Mouse (Mus musculus) limb, embryonic 15.5 days (tissue): ENCODE results near the gene Ugt1a8. TPM values are rescaled to one million over a fixed set of nuclear protein-coding genes. Genes with fewer than 3 reads are reported as not detected.

ENCODE experiments used
- ATAC-seq: fragments of 200-750 bp; cut with Nextera tagmentation; 2 replicates; pipeline ENCODE4 v1.8.0; 2017; ENCODE audit warnings: low read depth, moderate TSS enrichment; ENCODE audit not compliant: insufficient number of reproducible peaks, low FRiP score, low TSS enrichment
- H3K27ac ChIP-seq: fragments of 300-500 bp; sonication (generic); 2 replicates; pipeline ENCODE4 v1.5.1; 2015; ENCODE audit warnings: moderate library complexity, mild to moderate bottlenecking, inconsistent platforms
- H3K27me3 ChIP-seq: fragments of 300-500 bp; sonication (generic); 2 replicates; pipeline ENCODE4 v1.6.1; 2015; ENCODE audit warnings: inconsistent platforms
- H3K36me3 ChIP-seq: fragments of 300-500 bp; sonication (generic); 2 replicates; pipeline ENCODE4 v1.6.1; 2015; ENCODE audit warnings: inconsistent platforms
- H3K4me1 ChIP-seq: fragments of 300-500 bp; sonication (generic); 2 replicates; pipeline ENCODE4 v1.6.1; 2015; ENCODE audit warnings: inconsistent platforms
- H3K4me2 ChIP-seq: fragments of 300-500 bp; sonication (generic); 2 replicates; pipeline ENCODE4 v1.6.1; 2015; ENCODE audit warnings: mild to moderate bottlenecking, inconsistent platforms
- H3K4me3 ChIP-seq: fragments of 300-500 bp; sonication (generic); 2 replicates; pipeline ENCODE4 v1.5.1; 2015; ENCODE audit warnings: mild to moderate bottlenecking, inconsistent platforms
- H3K9ac ChIP-seq: fragments of 300-500 bp; sonication (generic); 2 replicates; pipeline ENCODE4 v1.6.1; 2015; ENCODE audit warnings: inconsistent platforms
- H3K9me3 ChIP-seq: fragments of 300-500 bp; sonication (generic); 2 replicates; pipeline ENCODE4 v1.6.1; 2016; ENCODE audit warnings: inconsistent platforms
- WGBS: fragments of 180-500 bp; shearing (Covaris S2); methylation state at CpG from one replicate; pipeline ENCODE4 v1.1.7; 2015; 5-methylcytosine and 5-hydroxymethylcytosine counted together
- polyA plus RNA-seq: library from polyadenylated mRNA; unstranded; fragments of >200 nt; fragmentation: Nextera tagmentation; extraction: Ambion mirVana; gene quantifications from 2 replicates; pipeline ENCODE4 v1.2.1, GENCODE M21; 2015

The Ugt1a8 gene
- polyA plus RNA-seq, 1 experiment from 2014 or later: not detected

DNA sequence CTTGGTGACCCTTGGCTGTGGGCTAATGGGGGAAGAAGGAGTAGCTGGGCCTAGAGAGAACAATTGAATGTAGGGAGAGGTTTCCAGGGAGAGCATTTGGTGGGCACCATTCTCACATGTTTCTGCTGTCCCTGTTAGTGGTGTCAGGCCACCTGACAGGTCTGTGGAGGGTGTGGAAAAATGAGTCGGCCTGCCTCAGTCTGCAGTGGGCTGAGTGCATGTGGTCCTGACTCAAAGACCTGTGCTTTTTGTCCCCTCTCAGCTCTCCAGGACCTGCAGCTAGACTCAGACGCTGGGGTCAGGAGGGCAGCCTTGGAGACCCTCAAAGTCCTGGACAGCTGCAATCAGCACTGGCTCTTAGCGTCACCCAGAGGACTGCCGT is 172.0 kb downstream of the Ugt1a8 start:
- Histone ChIP-seq H3K4me1 (peaks cover 14% of the 10 kb centered on the region), H3K9ac (no peak overlapping the region), H3K27ac (no peak overlapping the region; the same call in 1 of the 2 replicates), H3K36me3 (peaks cover 55% of the 10 kb centered on the region), H3K4me3 (no peak overlapping the region), H3K27me3 (no peaks in the 10 kb centered on the region), H3K4me2 (no peak overlapping the region), H3K9me3 (0 out of 2 replicates have a peak, but pooled peaks cover 5% of the 10 kb centered on the region)
- 77% methylated on average over 4 of the region's 4 CpGs for WGBS
- ATAC-seq: no peak

DNA sequence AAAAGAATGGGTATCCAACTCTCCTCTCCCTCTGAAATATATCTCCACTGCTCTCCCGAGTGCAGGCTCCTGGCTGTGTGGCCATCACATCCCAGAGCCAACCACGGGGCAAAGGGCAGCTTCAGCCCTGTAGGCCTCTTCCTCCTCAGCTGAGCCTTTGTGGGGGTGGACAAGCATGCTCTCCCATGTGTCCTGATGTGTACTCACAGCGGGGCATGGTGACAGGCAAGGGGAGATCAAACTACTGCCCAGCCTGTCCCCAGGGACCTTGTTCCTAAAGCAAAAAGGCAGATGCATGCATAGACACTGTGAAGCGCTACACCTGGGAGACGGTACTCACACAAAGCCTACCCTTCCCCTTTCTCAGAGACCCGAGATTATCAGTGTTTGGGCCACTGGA is 172.5 kb downstream of the Ugt1a8 start:
- H3K4me1 ChIP-seq: peaks cover 14% of the 10 kb centered on the region
- H3K36me3 ChIP-seq: peaks cover 60% of the 10 kb centered on the region
- no peak overlapping the region for H3K4me3 ChIP-seq
- H3K9ac ChIP-seq: no peak overlapping the region
- no peaks in the 10 kb centered on the region for H3K27me3 ChIP-seq
- WGBS: 79% methylated on average over 6 of the region's 6 CpGs
- peak; percentile 11 for ATAC-seq
- no peak overlapping the region; the same call in 1 of the 2 replicates for H3K27ac ChIP-seq
- H3K4me2 ChIP-seq: no peak overlapping the region
- 0 out of 2 replicates have a peak, but pooled peaks cover 3% of the 10 kb centered on the region for H3K9me3 ChIP-seq

DNA sequence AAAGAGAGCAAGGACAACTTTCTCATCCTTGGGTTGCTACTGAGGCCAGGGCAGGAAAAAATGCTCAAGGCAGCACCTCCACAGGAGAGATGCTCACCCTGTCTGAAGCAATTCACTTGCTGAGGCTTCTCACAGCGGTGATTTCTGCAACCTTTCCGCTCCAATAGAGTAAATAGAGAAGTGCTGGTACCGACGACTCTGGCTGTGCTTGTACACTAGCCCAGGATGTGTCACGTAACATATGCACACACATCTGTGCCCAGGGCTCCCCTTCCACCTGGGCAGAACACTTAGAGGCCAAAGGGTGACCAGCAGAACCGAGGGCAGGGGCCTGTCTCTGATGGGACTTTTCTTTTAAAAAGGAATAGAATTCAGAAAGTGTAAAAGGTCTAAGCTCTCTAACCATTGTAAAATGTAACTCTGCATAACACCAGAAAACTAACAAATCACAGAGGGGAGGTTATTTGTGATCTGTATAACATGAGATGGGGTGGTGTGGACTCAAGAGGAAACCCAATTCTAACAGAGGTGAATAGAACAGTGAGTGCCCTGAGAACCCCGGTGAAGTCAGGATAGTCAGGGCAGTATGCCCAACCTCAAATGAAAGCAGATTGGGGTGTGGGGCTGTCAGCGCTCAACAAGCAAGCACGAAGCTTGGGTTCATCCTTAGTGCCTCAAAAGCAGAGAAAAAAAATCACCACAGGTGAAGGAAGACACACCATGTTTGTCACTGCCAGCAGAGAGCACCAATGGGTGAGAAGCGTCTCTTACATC is 173.2 kb downstream of the Ugt1a8 start:
- Histone ChIP-seq H3K27me3 (no peaks in the 10 kb centered on the region), H3K9ac (no peak overlapping the region), H3K4me1 (peaks cover 14% of the 10 kb centered on the region), H3K36me3 (peaks cover 67% of the 10 kb centered on the region), H3K4me3 (no peak overlapping the region), H3K4me2 (no peak overlapping the region), H3K27ac (no peak overlapping the region), H3K9me3 (no peaks in the 10 kb centered on the region)
- WGBS: 83% methylated on average over 10 of the region's 10 CpGs
- ATAC-seq: no peak

DNA sequence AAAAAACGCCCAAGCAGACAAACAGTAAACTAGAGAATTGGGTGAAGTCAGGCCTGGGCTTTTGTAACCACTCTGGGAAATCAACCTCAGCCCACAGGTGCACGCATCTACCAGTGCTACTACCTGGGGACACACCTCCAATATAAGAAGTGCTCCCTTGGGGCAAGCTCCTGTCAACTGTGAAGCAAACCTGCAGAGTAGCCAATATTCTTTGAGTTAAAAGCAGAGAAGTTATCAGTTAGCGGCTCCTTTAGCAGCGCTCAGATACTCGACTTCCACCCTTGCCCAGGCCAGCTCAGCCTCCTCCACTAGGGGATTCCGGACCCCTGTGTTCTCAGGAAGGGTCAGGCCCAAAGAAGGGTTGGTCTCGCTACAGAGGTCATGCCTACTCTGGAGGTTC is 174.1 kb downstream of the Ugt1a8 start:
- WGBS: 80% methylated on average over 7 of the region's 7 CpGs
- no peak overlapping the region for H3K9ac ChIP-seq
- no peak overlapping the region for H3K4me3 ChIP-seq
- ATAC-seq: no peak
- peaks cover 76% of the 10 kb centered on the region for H3K36me3 ChIP-seq
- H3K4me2 ChIP-seq: no peak overlapping the region
- H3K4me1 ChIP-seq: peaks cover 14% of the 10 kb centered on the region
- no peaks in the 10 kb centered on the region for H3K27me3 ChIP-seq
- no peaks in the 10 kb centered on the region for H3K9me3 ChIP-seq
- no peak overlapping the region; the same call in 1 of the 2 replicates for H3K27ac ChIP-seq

DNA sequence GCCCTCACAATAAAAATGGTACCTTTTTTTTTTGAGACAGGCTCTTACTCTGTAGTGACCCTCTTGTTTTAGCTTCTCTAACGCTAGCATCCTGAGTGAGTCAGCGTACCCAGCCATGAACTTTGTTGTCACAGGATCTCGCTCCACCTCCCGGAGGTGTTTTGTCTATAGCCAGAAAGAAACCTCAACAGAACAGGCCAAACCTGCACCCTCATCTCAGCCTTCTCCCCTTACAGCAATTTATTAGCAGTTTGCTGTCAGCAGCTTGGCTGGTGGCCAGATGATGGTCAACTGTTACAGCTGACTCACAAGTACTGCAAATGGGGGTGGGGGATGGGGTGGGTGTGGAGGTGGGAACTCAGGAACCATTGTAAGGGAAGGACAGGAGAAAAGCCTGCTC is 174.6 kb downstream of the Ugt1a8 start:
- no peak overlapping the region for H3K4me2 ChIP-seq
- H3K9ac ChIP-seq: no peak overlapping the region
- H3K27me3 ChIP-seq: no peaks in the 10 kb centered on the region
- H3K36me3 ChIP-seq: peaks cover 81% of the 10 kb centered on the region
- H3K4me1 ChIP-seq: peaks cover 14% of the 10 kb centered on the region
- H3K27ac ChIP-seq: no peak overlapping the region; the same call in 1 of the 2 replicates
- H3K4me3 ChIP-seq: no peak overlapping the region
- WGBS: 70% methylated on average over 4 of the region's 4 CpGs
- no peaks in the 10 kb centered on the region for H3K9me3 ChIP-seq
- 0 out of 2 replicates have a peak, but pooled peaks have one; percentile 1 for ATAC-seq

DNA sequence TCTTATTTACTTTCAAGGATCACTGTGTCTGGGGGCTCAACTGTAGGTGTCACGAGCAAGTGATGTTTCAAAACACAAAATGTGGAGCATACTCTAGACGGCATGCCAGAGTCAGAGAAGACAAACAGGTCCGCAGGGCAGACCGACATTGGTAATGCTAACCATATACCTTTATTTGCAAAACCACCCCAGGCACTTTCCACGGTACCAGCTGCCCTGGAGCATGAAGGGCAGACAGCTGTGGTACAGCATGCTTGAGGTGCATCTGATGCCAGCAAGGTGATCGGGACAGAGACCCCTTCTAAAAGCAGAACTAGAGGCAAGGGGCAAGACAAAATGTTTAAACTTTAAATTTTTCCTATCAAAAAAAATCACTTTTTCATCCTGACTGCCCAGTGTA is 175.3 kb downstream of the Ugt1a8 start:
- Histone ChIP-seq H3K27ac (0 out of 2 replicates have a peak overlapping the region, but pooled peaks have one; percentile 0), H3K9me3 (no peaks in the 10 kb centered on the region), H3K4me1 (peaks cover 14% of the 10 kb centered on the region), H3K9ac (no peak overlapping the region), H3K36me3 (peaks cover 88% of the 10 kb centered on the region), H3K27me3 (no peaks in the 10 kb centered on the region), H3K4me3 (no peak overlapping the region), H3K4me2 (no peak overlapping the region)
- no peak for ATAC-seq
- WGBS: 68% methylated on average over 6 of the region's 6 CpGs

DNA sequence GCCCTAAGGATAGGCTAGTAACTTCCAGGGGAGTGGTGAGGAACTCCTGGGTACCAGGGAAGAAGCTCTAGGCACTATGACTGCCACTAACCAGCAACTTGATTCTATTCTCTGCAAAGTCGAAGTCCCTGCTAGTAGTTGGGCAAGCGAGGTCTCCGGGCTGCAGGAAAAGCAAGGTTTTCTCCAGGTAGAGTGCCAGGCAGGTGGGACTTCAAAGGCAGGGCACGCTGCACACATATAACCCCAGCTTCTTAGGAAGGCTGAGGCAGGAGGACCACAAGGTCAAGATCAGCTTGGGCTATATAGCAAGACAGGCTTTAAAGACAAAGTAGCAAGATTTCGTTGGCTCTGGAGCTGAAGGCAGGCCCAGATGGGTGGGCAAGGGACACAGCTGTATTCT is 176.2 kb downstream of the Ugt1a8 start:
- Histone ChIP-seq H3K27me3 (no peaks in the 10 kb centered on the region), H3K27ac (no peak overlapping the region), H3K4me1 (peaks cover 14% of the 10 kb centered on the region), H3K4me2 (no peak overlapping the region), H3K9ac (no peak overlapping the region), H3K4me3 (no peak overlapping the region), H3K9me3 (no peaks in the 10 kb centered on the region), H3K36me3 (peaks cover 97% of the 10 kb centered on the region)
- WGBS: 92% methylated on average over 5 of the region's 5 CpGs
- no peak for ATAC-seq

DNA sequence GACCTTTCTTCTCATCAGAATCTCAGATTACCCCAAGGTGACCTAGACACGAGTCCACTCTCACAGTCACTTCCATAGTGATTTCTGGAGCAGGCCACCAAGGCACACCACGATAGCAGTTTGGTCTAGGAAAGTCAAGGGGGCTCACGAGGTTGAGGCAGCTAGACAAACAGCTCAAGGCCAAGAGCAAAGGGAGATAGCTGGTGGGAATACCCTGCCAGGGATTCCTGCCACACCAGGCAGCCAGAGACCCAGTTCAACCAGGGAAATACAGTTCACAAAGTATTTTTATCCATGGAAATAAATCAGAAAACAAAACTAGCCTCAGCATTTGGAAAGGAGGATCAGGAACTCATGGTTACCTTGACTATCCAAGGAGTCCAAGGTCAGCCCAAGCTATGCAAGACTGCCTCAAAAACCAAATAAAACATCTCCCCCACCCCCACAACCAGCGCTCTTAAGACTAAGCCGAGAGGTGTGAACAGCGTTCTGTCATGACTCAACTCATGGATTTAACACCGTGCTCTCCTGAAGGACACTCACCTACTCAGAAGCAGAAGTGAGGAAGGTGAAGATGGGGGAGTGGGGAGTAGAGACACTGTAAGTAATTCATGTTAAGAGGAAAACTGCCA is 176.7 kb downstream of the Ugt1a8 start:
- WGBS: 86% methylated on average over 7 of the region's 7 CpGs
- no peak for ATAC-seq
- H3K4me2 ChIP-seq: no peak overlapping the region
- H3K27me3 ChIP-seq: no peaks in the 10 kb centered on the region
- H3K4me3 ChIP-seq: no peak overlapping the region
- H3K36me3 ChIP-seq: peaks cover 99% of the 10 kb centered on the region
- H3K27ac ChIP-seq: no peak overlapping the region
- H3K9me3 ChIP-seq: no peaks in the 10 kb centered on the region
- peaks cover 10% of the 10 kb centered on the region for H3K4me1 ChIP-seq
- H3K9ac ChIP-seq: no peak overlapping the region

DNA sequence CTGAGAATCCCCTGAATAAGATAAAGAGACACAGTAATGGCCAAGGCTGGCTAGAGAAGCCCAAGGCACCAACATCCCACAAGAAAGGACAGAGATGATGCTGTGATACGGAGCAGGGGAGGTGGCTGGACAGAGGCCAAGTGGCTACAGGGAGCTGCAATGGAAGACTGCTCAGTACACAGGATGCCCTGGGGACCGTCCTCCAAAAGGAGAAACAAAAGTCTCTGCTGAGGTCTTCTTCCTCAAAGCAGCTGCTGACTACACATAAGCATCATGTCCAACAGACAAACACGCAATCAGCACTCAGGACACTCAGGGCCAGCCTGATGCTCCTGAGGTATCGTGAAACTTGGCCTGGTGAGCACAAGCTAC is 177.2 kb downstream of the Ugt1a8 start:
- no peaks in the 10 kb centered on the region for H3K9me3 ChIP-seq
- no peak overlapping the region for H3K27ac ChIP-seq
- no peak for ATAC-seq
- H3K36me3 ChIP-seq: peaks cover 99% of the 10 kb centered on the region
- no peak overlapping the region for H3K4me3 ChIP-seq
- WGBS: 77% methylated on average over 4 of the region's 4 CpGs
- H3K4me1 ChIP-seq: peaks cover 7% of the 10 kb centered on the region
- no peaks in the 10 kb centered on the region for H3K27me3 ChIP-seq
- H3K9ac ChIP-seq: no peak overlapping the region
- H3K4me2 ChIP-seq: no peak overlapping the region

DNA sequence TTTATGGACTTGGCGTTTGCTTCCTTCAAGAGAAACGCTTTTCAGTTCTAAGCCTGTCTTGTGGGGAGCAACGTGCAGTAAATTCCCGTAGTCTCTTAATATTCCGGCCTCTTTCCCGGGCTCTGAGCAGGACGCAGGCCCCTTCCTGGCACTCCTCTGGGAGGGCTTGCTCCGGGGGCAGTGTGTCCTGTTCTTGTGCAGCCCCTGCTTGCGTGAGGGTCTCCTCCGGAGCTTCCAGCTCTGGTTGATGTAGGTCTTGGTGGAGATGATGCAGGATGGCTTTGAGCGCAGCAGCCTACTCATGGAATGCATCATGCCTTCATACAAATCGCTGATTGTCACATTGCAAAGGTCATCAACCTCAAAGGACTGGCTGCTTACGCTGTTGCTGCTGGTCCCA is 178.5 kb downstream of the Ugt1a8 start:
- Histone ChIP-seq H3K4me1 (peaks cover 7% of the 10 kb centered on the region; the same call in 1 of the 2 replicates), H3K27me3 (no peaks in the 10 kb centered on the region), H3K4me3 (no peak overlapping the region), H3K27ac (no peak overlapping the region), H3K4me2 (no peak overlapping the region), H3K36me3 (peaks cover 90% of the 10 kb centered on the region), H3K9me3 (no peaks in the 10 kb centered on the region), H3K9ac (no peak overlapping the region)
- no peak for ATAC-seq
- 90% methylated on average over 13 of the region's 13 CpGs for WGBS

DNA sequence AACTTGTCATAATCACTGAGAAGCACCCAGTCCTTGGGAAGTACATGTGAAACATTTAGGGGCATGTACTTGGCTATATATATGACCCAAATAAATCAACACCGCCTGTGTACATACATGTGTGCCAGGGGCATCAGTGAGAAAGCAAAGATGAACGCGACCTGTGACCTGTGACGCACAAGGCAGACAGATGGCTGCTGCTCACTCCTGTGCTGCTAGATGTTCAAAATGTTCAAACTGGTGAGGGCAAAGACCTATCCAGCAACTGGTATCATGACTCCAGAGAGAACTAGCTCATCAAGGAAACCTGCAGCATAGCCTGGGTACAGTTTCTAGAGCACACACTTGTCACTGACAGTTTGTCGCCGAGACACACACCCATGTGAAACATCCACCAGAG is 179.9 kb downstream of the Ugt1a8 start:
- ATAC-seq: 0 out of 2 replicates have a peak, but pooled peaks have one; percentile 0
- no peak overlapping the region for H3K27ac ChIP-seq
- no peak overlapping the region for H3K4me3 ChIP-seq
- no peaks in the 10 kb centered on the region for H3K27me3 ChIP-seq
- peaks cover 87% of the 10 kb centered on the region for H3K36me3 ChIP-seq
- H3K9ac ChIP-seq: no peak overlapping the region
- H3K4me2 ChIP-seq: no peak overlapping the region
- WGBS: 92% methylated on average over 6 of the region's 6 CpGs
- no peaks in the 10 kb centered on the region for H3K9me3 ChIP-seq
- no peaks in the 10 kb centered on the region for H3K4me1 ChIP-seq

DNA sequence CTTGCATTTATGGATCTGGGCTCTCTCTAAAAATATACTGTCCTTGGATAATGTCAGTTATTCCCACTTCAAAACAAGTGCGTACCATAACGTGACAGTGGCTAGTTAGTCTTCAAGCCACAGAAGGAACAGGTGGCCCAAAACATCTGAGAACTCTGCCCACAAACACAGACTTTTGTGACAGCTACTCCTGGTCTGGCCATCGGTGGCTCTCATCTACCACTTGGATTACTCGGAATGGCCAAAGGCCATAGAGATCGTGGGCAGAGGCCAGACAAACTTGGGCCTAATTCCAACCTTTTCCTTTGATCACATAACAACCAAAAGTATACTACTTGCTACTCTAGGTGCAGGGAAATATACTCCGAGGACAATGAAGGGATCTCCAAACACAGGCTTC is 180.5 kb downstream of the Ugt1a8 start:
- no peaks in the 10 kb centered on the region for H3K27me3 ChIP-seq
- H3K4me3 ChIP-seq: no peak overlapping the region
- H3K9me3 ChIP-seq: no peaks in the 10 kb centered on the region
- WGBS: 86% methylated on average over 6 of the region's 6 CpGs
- no peak overlapping the region for H3K27ac ChIP-seq
- peaks cover 87% of the 10 kb centered on the region for H3K36me3 ChIP-seq
- ATAC-seq: no peak
- H3K4me2 ChIP-seq: no peak overlapping the region
- H3K4me1 ChIP-seq: no peaks in the 10 kb centered on the region
- no peak overlapping the region for H3K9ac ChIP-seq
